Mouse (Mus musculus) mouse embryonic stem cell (cell line): ENCODE data around the gene Depdc7.

Experiments used
- in situ Hi-C, 2 experiments: fragments of 300-500 bp; cut with MboI; formaldehyde crosslinking; loops; 1 replicate in 1 of 2; 3 replicates in 1 of 2; pipeline ENCODE4 v1.14.3; 2019 to 2020; ENCODE audit warnings: low sequenced_read_pairs in 2 of 2, low pct_unique_long_range_greater_than_20kb in 1 of 2, mixed read lengths in 1 of 2; ENCODE audit not compliant: unreplicated experiment in 1 of 2

The Depdc7 gene

GRCm38 (mm10) chr2:104722021-104722420 is 20.7 kb downstream of the Depdc7 start:
- in situ Hi-C loops: no loop called here

GRCm38 (mm10) chr2:104717827-104718226 is 24.9 kb downstream of the Depdc7 start:
- in situ Hi-C loops: no loop called here

- in situ Hi-C loops: no loop called here
Observed at GRCm38 (mm10) chr2:104717231-104717735, 25.4 kb downstream of the Depdc7 start.

GRCm38 (mm10) chr2:104716279-104716678 is 26.4 kb downstream of the Depdc7 start, which contains the start of gene Pin1rt1:
Gene Pin1rt1, minus strand, starts transcription at chr2:104716379.
- in situ Hi-C loops: no loop called here

- in situ Hi-C loops: no loop called here
Observed at GRCm38 (mm10) chr2:104714254-104714691, 28.4 kb downstream of the Depdc7 start.

GRCm38 (mm10) chr2:104712486-104712809 is 30.2 kb downstream of the Depdc7 start:
- in situ Hi-C loops: no loop called here

GRCm38 (mm10) chr2:104711585-104712485 is 30.8 kb downstream of the Depdc7 start, which contains the start of gene Tcp11l1:
Gene Tcp11l1, minus strand, starts transcription at chr2:104712169.
- in situ Hi-C loops: no loop called here

- in situ Hi-C loops: no loop called here
Observed at GRCm38 (mm10) chr2:104710670-104711370, 31.9 kb downstream of the Depdc7 start.

GRCm38 (mm10) chr2:104709786-104710337 is 32.8 kb downstream of the Depdc7 start:
- in situ Hi-C loops: no loop called here

GRCm38 (mm10) chr2:104704355-104704754 is 38.3 kb downstream of the Depdc7 start:
- in situ Hi-C loops: no loop called here

- in situ Hi-C loops: no loop called here
Observed at GRCm38 (mm10) chr2:104703158-104703557, 39.5 kb downstream of the Depdc7 start.

GRCm38 (mm10) chr2:104699659-104700058 is 43.0 kb downstream of the Depdc7 start:
- in situ Hi-C loops: no loop called here

GRCm38 (mm10) chr2:104692551-104692950 is 50.1 kb downstream of the Depdc7 start:
- in situ Hi-C loops: no loop called here

- in situ Hi-C loops: no loop called here
Observed at GRCm38 (mm10) chr2:104690720-104691119, 52.0 kb downstream of the Depdc7 start.

- in situ Hi-C loops: loop anchor here in 1 of 2 experiments (10.0 kb wide), 1 partner anchor 66 kb away; no protein-coding TSS in a partner anchor
Observed at GRCm38 (mm10) chr2:104688724-104689123, 54.0 kb downstream of the Depdc7 start.

GRCm38 (mm10) chr2:104688321-104688720 is 54.4 kb downstream of the Depdc7 start:
- in situ Hi-C loops: loop anchor here in 1 of 2 experiments (10.0 kb wide), 1 partner anchor 66 kb away; no protein-coding TSS in a partner anchor

- in situ Hi-C loops: loop anchor here in 1 of 2 experiments (10.0 kb wide), 1 partner anchor 68 kb away; no protein-coding TSS in a partner anchor
Observed at GRCm38 (mm10) chr2:104687261-104687660, 55.4 kb downstream of the Depdc7 start.

- in situ Hi-C loops: loop anchor here in 1 of 2 experiments (10.0 kb wide), 1 partner anchor 69 kb away; no protein-coding TSS in a partner anchor
Observed at GRCm38 (mm10) chr2:104685418-104685817, 57.3 kb downstream of the Depdc7 start.

- in situ Hi-C loops: loop anchor here (5.0 to 10.0 kb wide), 2 partner anchors 63 to 70 kb away; no protein-coding TSS in a partner anchor
Observed at GRCm38 (mm10) chr2:104684771-104685170, 57.9 kb downstream of the Depdc7 start.
